ENCODE assay signal across 8 mouse cellular contexts in genomic region chr1:74367886-74368645, GRCm38 (mm10). TPM values are rescaled to one million over a fixed set of nuclear protein-coding genes. Genes with fewer than 3 reads are reported as not detected.
A peak's percentile ranks its signal among the peaks of the same experiment; 100 is the strongest.
DNase-seq lines count a peak whose midpoint lies in the region; ATAC-seq and TF ChIP-seq lines count a peak whose summit lies in the region.

No protein-coding gene starts in this region.

- WGBS in forebrain, embryonic 14.5 days = 26% methylated on average over 34 of the region's 34 CpGs
- WGBS in limb, embryonic 15.5 days = 15% methylated on average over 34 of the region's 34 CpGs
- WGBS in midbrain, embryonic 12.5 days = 24% methylated on average over 34 of the region's 34 CpGs

- no peaks in the 10 kb centered on the region for H3K36me3 ChIP-seq in forebrain, embryonic 14.5 days (ENCODE audit: control insufficient read depth, insufficient read depth, low read length)
- H3K36me3 ChIP-seq in limb, embryonic 15.5 days = no peaks in the 10 kb centered on the region
- no peaks in the 10 kb centered on the region for H3K36me3 ChIP-seq in midbrain, embryonic 12.5 days

- peak overlapping the region; percentile 25; the same call in 1 of the 2 replicates for H3K9ac ChIP-seq in forebrain, embryonic 14.5 days (ENCODE audit: low read length)
- no peak overlapping the region for H3K9ac ChIP-seq in limb, embryonic 15.5 days
- H3K9ac ChIP-seq in midbrain, embryonic 12.5 days (replicated peaks) = 0 out of 2 replicates have a peak overlapping the region, but pooled peaks have one; percentile 37

- TF ChIP-seq POLR2A in bone marrow macrophage, adult 2 months (IDR thresholded peaks at IDR 0.05; ENCODE audit: borderline replicate concordance, low read depth, low read length) = no peak

- DNase-seq in cerebellum, adult 11-12 months = peak; percentile 31
- no peak for DNase-seq in cerebellum, adult 11 months
- no peak for DNase-seq in forebrain, embryonic 14.5 days (ENCODE audit: low spot score)
- peak; percentile 60 for DNase-seq in testis, postnatal 14 days (ENCODE audit: low spot score)

- peak overlapping the region; percentile 42 for H3K4me3 ChIP-seq in bone marrow macrophage, adult 2 months (ENCODE audit: insufficient read depth, low read length)
- peak overlapping the region; percentile 14; the same call in 1 of the 2 replicates for H3K4me3 ChIP-seq in forebrain, embryonic 14.5 days (ENCODE audit: low read depth, low read length)
- H3K4me3 ChIP-seq in limb, embryonic 15.5 days = peak overlapping the region; percentile 35
- H3K4me3 ChIP-seq in midbrain, embryonic 12.5 days = peak overlapping the region; percentile 28

- no peak for ATAC-seq in forebrain, embryonic 14.5 days
- ATAC-seq in hematopoietic stem cell, adult 5-6 weeks (replicated peaks in 1 of 2; ENCODE audit: insufficient read depth in 1 of 2, low FRiP score in 2 of 2, low TSS enrichment in 1 of 2, low read depth in 1 of 2, poor library complexity in 2 of 2, severe bottlenecking in 2 of 2) = peak; percentile 63 to 77
- ATAC-seq in limb, embryonic 15.5 days (ENCODE audit: insufficient number of reproducible peaks, low FRiP score, low TSS enrichment, low read depth) = peak; percentile 74; the same call in 1 of the 2 replicates
- 0 out of 2 replicates have a peak, but pooled peaks have one; percentile 44 for ATAC-seq in midbrain, embryonic 12.5 days (ENCODE audit: low FRiP score, low read depth)

- H3K27me3 ChIP-seq in forebrain, embryonic 14.5 days (replicated peaks; ENCODE audit: control insufficient read depth, insufficient read depth, low read length) = 0 out of 2 replicates have a peak, but pooled peaks cover 3% of the 10 kb centered on the region
- no peaks in the 10 kb centered on the region for H3K27me3 ChIP-seq in limb, embryonic 15.5 days
- peaks cover 9% of the 10 kb centered on the region for H3K27me3 ChIP-seq in midbrain, embryonic 12.5 days

- H3K27ac ChIP-seq in bone marrow macrophage, adult 2 months (ENCODE audit: insufficient read depth, low read depth, low read length) = peak overlapping the region; percentile 81
- H3K27ac ChIP-seq in forebrain, embryonic 14.5 days (ENCODE audit: low read depth, low read length) = no peak overlapping the region
- no peak overlapping the region for H3K27ac ChIP-seq in limb, embryonic 15.5 days
- H3K27ac ChIP-seq in midbrain, embryonic 12.5 days (replicated peaks) = no peak overlapping the region

- peaks cover 49% of the 10 kb centered on the region for H3K4me1 ChIP-seq in bone marrow macrophage, adult 2 months (ENCODE audit: control insufficient read depth, insufficient read depth, low read length)
- no peaks in the 10 kb centered on the region for H3K4me1 ChIP-seq in forebrain, embryonic 14.5 days (ENCODE audit: control insufficient read depth, insufficient read depth, low read length)
- H3K4me1 ChIP-seq in limb, embryonic 15.5 days = peaks cover 10% of the 10 kb centered on the region
- peaks cover 7% of the 10 kb centered on the region for H3K4me1 ChIP-seq in midbrain, embryonic 12.5 days

- no peak for TF ChIP-seq CTCF in bone marrow macrophage, adult 2 months (IDR thresholded peaks at IDR 0.05; ENCODE audit: low read depth, low read length)

- peak overlapping the region; percentile 45 for H3K4me2 ChIP-seq in forebrain, embryonic 14.5 days (ENCODE audit: low read length)
- peak overlapping the region; percentile 74 for H3K4me2 ChIP-seq in limb, embryonic 15.5 days
- peak overlapping the region; percentile 51 for H3K4me2 ChIP-seq in midbrain, embryonic 12.5 days (replicated peaks)

- H3K9me3 ChIP-seq in forebrain, embryonic 14.5 days (replicated peaks; ENCODE audit: control insufficient read depth, low read length) = no peaks in the 10 kb centered on the region
- H3K9me3 ChIP-seq in limb, embryonic 15.5 days = no peaks in the 10 kb centered on the region
- H3K9me3 ChIP-seq in midbrain, embryonic 12.5 days = no peaks in the 10 kb centered on the region

RNA-seq across cellular contexts. Expression of gene Catip, which starts 6.2 kb away (rescaled TPM):
- 0.60 and 0.76 TPM in 2 replicates for polyA plus RNA-seq in bone marrow macrophage, adult 2 months (2012; ENCODE audit: insufficient read depth, insufficient read length, missing spikeins)
- 0.50 and 0.93 TPM in 2 replicates for polyA plus RNA-seq in forebrain, embryonic 14.5 days (2014; fragmentation: Nextera tagmentation; extraction: Ambion mirVana)
- 1.3 TPM in 1 of 2 replicates, not detected in the other for total RNA-seq in hematopoietic stem cell, adult 5-6 weeks (2017)
- polyA plus RNA-seq in limb, embryonic 15.5 days (2015; fragmentation: Nextera tagmentation; extraction: Ambion mirVana) = 1.6 and 2.0 TPM in 2 replicates
- 0.58 and 0.66 TPM in 2 replicates for polyA plus RNA-seq in midbrain, embryonic 12.5 days (2016; fragmentation: Nextera tagmentation; extraction: Ambion mirVana)

RNA-seq across cellular contexts. Expression of gene Slc11a1, which starts 6.9 kb away (rescaled TPM):
- polyA plus RNA-seq in bone marrow macrophage, adult 2 months (2012; ENCODE audit: insufficient read depth, insufficient read length, missing spikeins) = 539 and 588 TPM in 2 replicates
- 1.9 and 2.4 TPM in 2 replicates for polyA plus RNA-seq in forebrain, embryonic 14.5 days (2014; fragmentation: Nextera tagmentation; extraction: Ambion mirVana)
- 3.2 TPM in 1 of 2 replicates, not detected in the other for total RNA-seq in hematopoietic stem cell, adult 5-6 weeks (2017)
- 3.4 and 4.4 TPM in 2 replicates for polyA plus RNA-seq in limb, embryonic 15.5 days (2015; fragmentation: Nextera tagmentation; extraction: Ambion mirVana)
- 2.3 and 2.4 TPM in 2 replicates for polyA plus RNA-seq in midbrain, embryonic 12.5 days (2016; fragmentation: Nextera tagmentation; extraction: Ambion mirVana)

RNA-seq across cellular contexts. Expression of gene Ctdsp1, which starts 23.2 kb away (rescaled TPM):
- polyA plus RNA-seq in bone marrow macrophage, adult 2 months (2012; ENCODE audit: insufficient read depth, insufficient read length, missing spikeins) = 119 and 123 TPM in 2 replicates
- 19.9 and 22.3 TPM in 2 replicates for polyA plus RNA-seq in forebrain, embryonic 14.5 days (2014; fragmentation: Nextera tagmentation; extraction: Ambion mirVana)
- total RNA-seq in hematopoietic stem cell, adult 5-6 weeks (2017) = 38.1 and 40.0 TPM in 2 replicates
- 82.4 and 85.4 TPM in 2 replicates for polyA plus RNA-seq in limb, embryonic 15.5 days (2015; fragmentation: Nextera tagmentation; extraction: Ambion mirVana)
- 28.9 and 31.0 TPM in 2 replicates for polyA plus RNA-seq in midbrain, embryonic 12.5 days (2016; fragmentation: Nextera tagmentation; extraction: Ambion mirVana)

RNA-seq across cellular contexts. Expression of gene Vil1, which starts 41.1 kb away (rescaled TPM):
- polyA plus RNA-seq in bone marrow macrophage, adult 2 months (2012; ENCODE audit: insufficient read depth, insufficient read length, missing spikeins) = not detected in 2 replicates
- 0.14 and 0.33 TPM in 2 replicates for polyA plus RNA-seq in forebrain, embryonic 14.5 days (2014; fragmentation: Nextera tagmentation; extraction: Ambion mirVana)
- total RNA-seq in hematopoietic stem cell, adult 5-6 weeks (2017) = 0.55 TPM in 1 of 2 replicates, not detected in the other
- 0.15 and 0.20 TPM in 2 replicates for polyA plus RNA-seq in limb, embryonic 15.5 days (2015; fragmentation: Nextera tagmentation; extraction: Ambion mirVana)
- polyA plus RNA-seq in midbrain, embryonic 12.5 days (2016; fragmentation: Nextera tagmentation; extraction: Ambion mirVana) = 0.28 and 0.55 TPM in 2 replicates

Comparison
In these comparisons a context has a peak if more than half of its experiments do, and no peak if none do; other contexts are left out.
1. DNase-seq: peak in cerebellum, adult 11-12 months (single experiment) and testis, postnatal 14 days (single experiment); none in cerebellum, adult 11 months (single experiment) and forebrain, embryonic 14.5 days (single experiment).
2. RNA of gene Slc11a1, which starts 6.9 kb away (polyA plus RNA-seq): 539 to 588 TPM in bone marrow macrophage, adult 2 months; 3.4 to 4.4 TPM in limb, embryonic 15.5 days, 2.3 to 2.4 TPM in midbrain, embryonic 12.5 days and 1.9 to 2.4 TPM in forebrain, embryonic 14.5 days; every median in the first group is over 100 times any median in the second.
3. Peak in every context shown above with its lines, with median percentiles within 50 percentile points of each other: H3K4me3 ChIP-seq and H3K4me2 ChIP-seq.